8 mouse cellular contexts compared by ENCODE assay signal in genomic region chr12:51829290-51830076, GRCm38 (mm10). TPM values are rescaled to one million over a fixed set of nuclear protein-coding genes. Genes with fewer than 3 reads are reported as not detected.
DNase-seq lines count a peak whose midpoint lies in the region; ATAC-seq and TF ChIP-seq lines count a peak whose summit lies in the region.

Gene Hectd1, minus strand, starts transcription at chr12:51829536.

- H3K4me3 ChIP-seq in ES-E14 (ENCODE audit: insufficient read depth in 1 of 2, low read depth in 1 of 2, low read length in 2 of 2, poor library complexity in 1 of 2, severe bottlenecking in 1 of 2), result peak within 1 kb of the TSS; percentile 70 to 74
- H3K4me3 ChIP-seq in forebrain, postnatal 0 days (ENCODE audit: low read depth, low read length), result peak within 1 kb of the TSS; percentile 80
- H3K4me3 ChIP-seq in layer of hippocampus, adult 2 months, result peak within 1 kb of the TSS; percentile 98
- H3K4me3 ChIP-seq in lung, adult 2 months (replicated peaks; ENCODE audit: extremely low read depth, low read depth, low read length), result peak within 1 kb of the TSS; percentile 86
- H3K4me3 ChIP-seq in neural tube, embryonic 15.5 days (replicated peaks), result peak within 1 kb of the TSS; percentile 96

- DNase-seq in ES-E14 (ENCODE audit: low read depth, low spot score), result peak; percentile 41
- DNase-seq in cerebellum, adult 18-20 months, result peak; percentile 75 to 87
- DNase-seq in forebrain, postnatal 0 days, result peak; percentile 87
- peak; percentile 83 to 95 for DNase-seq in heart, postnatal 36 days
- peak; percentile 77 to 78 for DNase-seq in layer of hippocampus, adult 2 months (ENCODE audit: low spot score in 2 of 2)
- peak; percentile 92 for DNase-seq in lung, adult 2 months
- DNase-seq in thymus, adult 18-20 months, result peak; percentile 80 to 82

- H3K4me1 ChIP-seq in ES-E14 (ENCODE audit: control insufficient read depth in 2 of 2, insufficient read depth in 2 of 2, low read length in 2 of 2, poor library complexity in 1 of 2), result 0 out of 4 replicates have a peak, but pooled peaks cover 0 to 3% of the 10 kb centered on the region in 2 experiments
- H3K4me1 ChIP-seq in forebrain, postnatal 0 days (ENCODE audit: insufficient read depth), result peaks cover 14% of the 10 kb centered on the region; the same call in 1 of the 2 replicates
- peaks cover 3% of the 10 kb centered on the region; the same call in 1 of the 2 replicates for H3K4me1 ChIP-seq in lung, adult 2 months (ENCODE audit: control insufficient read depth, insufficient read depth, low read length)
- peaks cover 20% of the 10 kb centered on the region for H3K4me1 ChIP-seq in neural tube, embryonic 15.5 days

- peak; percentile 27 for TF ChIP-seq CTCF in forebrain, postnatal 0 days (IDR thresholded peaks at IDR 0.05; ENCODE audit: low read depth)
- TF ChIP-seq CTCF in layer of hippocampus, adult 2 months (conservative IDR thresholded peaks at IDR 0.05), result peak; percentile 44
- no peak for TF ChIP-seq CTCF in lung, adult 2 months (IDR thresholded peaks at IDR 0.05; ENCODE audit: insufficient read depth, low read length)

- H3K27me3 ChIP-seq in forebrain, postnatal 0 days (ENCODE audit: insufficient read depth, low read length), result no peaks in the 10 kb centered on the region
- H3K27me3 ChIP-seq in neural tube, embryonic 15.5 days (replicated peaks), result no peaks in the 10 kb centered on the region

- peak within 1 kb of the TSS; percentile 78 for H3K9ac ChIP-seq in ES-E14 (ENCODE audit: insufficient read depth, low read depth, low read length, poor library complexity, severe bottlenecking)
- H3K9ac ChIP-seq in forebrain, postnatal 0 days, result peak within 1 kb of the TSS; percentile 99
- peak within 1 kb of the TSS; percentile 99 for H3K9ac ChIP-seq in neural tube, embryonic 15.5 days (replicated peaks)

- H3K27ac ChIP-seq in ES-E14 (ENCODE audit: insufficient read depth, low read depth, low read length, poor library complexity, severe bottlenecking), result peak within 1 kb of the TSS; percentile 46
- H3K27ac ChIP-seq in forebrain, postnatal 0 days (ENCODE audit: low read depth, low read length), result peak within 1 kb of the TSS; percentile 98
- peak within 1 kb of the TSS; percentile 98 for H3K27ac ChIP-seq in layer of hippocampus, adult 2 months
- H3K27ac ChIP-seq in neural tube, embryonic 15.5 days (replicated peaks), result peak within 1 kb of the TSS; percentile 98

- in situ Hi-C loops in ES-E14 (cut with MboI; ENCODE audit: low sequenced_read_pairs in 2 of 2, unreplicated experiment in 2 of 2), result no loop called here

- H3K4me2 ChIP-seq in forebrain, postnatal 0 days (ENCODE audit: low read depth), result peak within 1 kb of the TSS; percentile 70
- peak within 1 kb of the TSS; percentile 60 for H3K4me2 ChIP-seq in neural tube, embryonic 15.5 days

- 3% methylated on average over 97 of the region's 114 CpGs for WGBS in forebrain, postnatal 0 days
- WGBS in lung, adult 2 months, result under 1% methylated on average over 95 of the region's 114 CpGs
- under 1% methylated on average over 82 of the region's 114 CpGs for WGBS in neural tube, embryonic 15.5 days

- no peaks in the 10 kb centered on the region for H3K36me3 ChIP-seq in ES-E14 (ENCODE audit: control insufficient read depth, insufficient read depth, low read length, poor library complexity, severe bottlenecking)
- no peaks in the 10 kb centered on the region for H3K36me3 ChIP-seq in forebrain, postnatal 0 days (ENCODE audit: insufficient read depth)
- 0 out of 2 replicates have a peak, but pooled peaks cover 3% of the 10 kb centered on the region for H3K36me3 ChIP-seq in neural tube, embryonic 15.5 days

- H3K9me3 ChIP-seq in ES-E14 (ENCODE audit: control insufficient read depth, insufficient read depth, low read depth, low read length), result no peaks in the 10 kb centered on the region
- H3K9me3 ChIP-seq in forebrain, postnatal 0 days (ENCODE audit: low read length), result no peaks in the 10 kb centered on the region
- no peaks in the 10 kb centered on the region for H3K9me3 ChIP-seq in neural tube, embryonic 15.5 days (replicated peaks)

- intact Hi-C loops in heart, postnatal 36 days (cut with DNase I), result loop anchor here (1.0 to 5.0 kb wide), 2 partner anchors 15 to 173 kb away; no protein-coding TSS in a partner anchor

- peak; percentile 26; the same call in 1 of the 2 replicates for TF ChIP-seq POLR2A in lung, adult 2 months (IDR thresholded peaks at IDR 0.05; ENCODE audit: borderline replicate concordance, extremely low read depth, low read depth, low read length)

- peak; percentile 95 for ATAC-seq in forebrain, postnatal 0 days
- ATAC-seq in neural tube, embryonic 15.5 days (ENCODE audit: low FRiP score), result peak; percentile 94

TF ChIP-seq in ES-E14, 5 proteins besides CTCF, POLR2A, EP300 and RAD21:
- TF ChIP-seq ZC3H11A (IDR thresholded peaks at IDR 0.05; ENCODE audit: borderline replicate concordance, low read depth, low read length) (no peak), MAFK (IDR thresholded peaks at IDR 0.05; ENCODE audit: insufficient read depth, low read depth, low read length) (no peak), CHD2 (IDR thresholded peaks at IDR 0.05; ENCODE audit: low read depth, low read length) (no peak), ZNF384 (IDR thresholded peaks at IDR 0.05; ENCODE audit: low read depth, low read length) (no peak), HCFC1 (IDR thresholded peaks at IDR 0.05; ENCODE audit: borderline replicate concordance, insufficient read depth, low read length) (no peak)

RNA-seq across cellular contexts. Expression of gene Hectd1, which starts in this region (rescaled TPM):
- 38.2 and 45.1 TPM in 2 replicates for total RNA-seq in ES-E14 (2012; rRNA removed)
- 70.5 and 93.6 TPM in 2 replicates for total RNA-seq in forebrain, postnatal 0 days (2014; rRNA removed)
- 18.2 and 27.6 TPM in 2 replicates for polyA plus RNA-seq in forebrain, postnatal 0 days (2015; fragmentation: Nextera tagmentation; extraction: Ambion mirVana)
- 10 to 100 TPM; 83.2 to 88.7 TPM for total RNA-seq in heart, postnatal 36 days (2021)
- 10 to 100 TPM; 84.2 to 84.3 TPM for total RNA-seq in layer of hippocampus, adult 2 months (2021)
- polyA plus RNA-seq in lung, adult 2 months (2012; rRNA removed), result 13.7 and 19.9 TPM in 2 replicates
- 36.0 and 37.6 TPM in 2 replicates for polyA plus RNA-seq in neural tube, embryonic 15.5 days (2015; fragmentation: Nextera tagmentation; extraction: Ambion mirVana)

Comparison
In these comparisons a context has a peak if more than half of its experiments do, and no peak if none do; other contexts are left out.
1. Peak in every context shown above with its lines: DNase-seq, ATAC-seq, H3K4me3 ChIP-seq and H3K27ac ChIP-seq.
2. DNase-seq: peak in every context shown above with its lines; median percentile 92 in lung, adult 2 months; 89 in heart, postnatal 36 days; 87 in forebrain, postnatal 0 days; 81 in cerebellum, adult 18-20 months; 81 in thymus, adult 18-20 months; 78 in layer of hippocampus, adult 2 months; 41 in ES-E14.
3. H3K27ac ChIP-seq: peak in every context shown above with its lines; median percentile 98 in forebrain, postnatal 0 days; 98 in layer of hippocampus, adult 2 months; 98 in neural tube, embryonic 15.5 days; 46 in ES-E14.